Mouse (Mus musculus) midbrain, embryonic 13.5 days (tissue): ENCODE data around the gene Cd151. TPM values are rescaled to one million over a fixed set of nuclear protein-coding genes. Genes with fewer than 3 reads are reported as not detected.
A peak's percentile ranks its signal among the peaks of the same experiment; 100 is the strongest.

ENCODE experiments used
- ATAC-seq: fragments of 200-750 bp; cut with Nextera tagmentation; 2 replicates; pipeline ENCODE4 v1.8.0; 2017; ENCODE audit warnings: mild to moderate bottlenecking, moderate TSS enrichment, moderate library complexity
- H3K27ac ChIP-seq: fragments of 300-500 bp; sonication (generic); 2 replicates; pipeline ENCODE4 v1.5.1; 2015; ENCODE audit warnings: inconsistent platforms, mild to moderate bottlenecking, moderate library complexity
- H3K27me3 ChIP-seq: fragments of 300-500 bp; sonication (generic); 2 replicates; pipeline ENCODE4 v1.6.1; 2015; ENCODE audit warnings: mild to moderate bottlenecking, inconsistent platforms
- H3K36me3 ChIP-seq: fragments of 300-500 bp; sonication (generic); 2 replicates; pipeline ENCODE4 v1.6.1; 2015; ENCODE audit warnings: mild to moderate bottlenecking, inconsistent platforms
- H3K4me1 ChIP-seq: fragments of 300-500 bp; sonication (generic); replicated peaks from 2 replicates; pipeline ENCODE4 v1.6.1; 2015; ENCODE audit warnings: inconsistent platforms
- H3K4me2 ChIP-seq: fragments of 300-500 bp; sonication (generic); replicated peaks from 2 replicates; pipeline ENCODE4 v1.6.1; 2015; ENCODE audit warnings: moderate library complexity, mild to moderate bottlenecking, inconsistent platforms
- H3K4me3 ChIP-seq: fragments of 300-500 bp; sonication (generic); replicated peaks from 2 replicates; pipeline ENCODE4 v1.5.1; 2015; ENCODE audit warnings: mild to moderate bottlenecking, inconsistent platforms
- H3K9ac ChIP-seq: fragments of 300-500 bp; sonication (generic); replicated peaks from 2 replicates; pipeline ENCODE4 v1.6.1; 2015; ENCODE audit warnings: mild to moderate bottlenecking, inconsistent platforms
- H3K9me3 ChIP-seq: fragments of 300-500 bp; sonication (generic); 2 replicates; pipeline ENCODE4 v1.6.1; 2016; ENCODE audit warnings: mild to moderate bottlenecking, inconsistent platforms
- WGBS: fragments of 180-500 bp; shearing (Covaris S2); methylation state at CpG from one replicate; pipeline ENCODE4 v1.1.7; 2015; 5-methylcytosine and 5-hydroxymethylcytosine counted together
- polyA plus RNA-seq: library from polyadenylated mRNA; unstranded; fragments of >200 nt; fragmentation: Nextera tagmentation; extraction: Ambion mirVana; gene quantifications from 2 replicates; pipeline ENCODE4 v1.2.1, GENCODE M21; 2015

Gene Cd151
- polyA plus RNA-seq, 1 experiment from 2014 or later: 19.9 TPM

GRCm38 (mm10) chr7:141495379-141495778, 28.2 kb downstream of the Cd151 start:
- ATAC-seq: no peak
- Histone ChIP-seq H3K4me2 (no peak overlapping the region), H3K9ac (no peak overlapping the region), H3K36me3 (peaks cover 68% of the 10 kb centered on the region), H3K4me3 (no peak overlapping the region), H3K27ac (no peak overlapping the region), H3K9me3 (no peaks in the 10 kb centered on the region), H3K27me3 (no peaks in the 10 kb centered on the region), H3K4me1 (no peaks in the 10 kb centered on the region)
- 89% methylated on average over 2 of the region's 2 CpGs for WGBS

GRCm38 (mm10) chr7:141495940-141496339, 28.7 kb downstream of the Cd151 start:
- no peaks in the 10 kb centered on the region for H3K27me3 ChIP-seq
- H3K4me3 ChIP-seq: no peak overlapping the region
- no peak overlapping the region for H3K9ac ChIP-seq
- H3K27ac ChIP-seq: no peak overlapping the region
- H3K4me1 ChIP-seq: no peaks in the 10 kb centered on the region
- H3K36me3 ChIP-seq: peaks cover 65% of the 10 kb centered on the region
- no peak for ATAC-seq
- no peaks in the 10 kb centered on the region for H3K9me3 ChIP-seq
- WGBS: 93% methylated on average over 4 of the region's 4 CpGs
- H3K4me2 ChIP-seq: no peak overlapping the region

DNA sequence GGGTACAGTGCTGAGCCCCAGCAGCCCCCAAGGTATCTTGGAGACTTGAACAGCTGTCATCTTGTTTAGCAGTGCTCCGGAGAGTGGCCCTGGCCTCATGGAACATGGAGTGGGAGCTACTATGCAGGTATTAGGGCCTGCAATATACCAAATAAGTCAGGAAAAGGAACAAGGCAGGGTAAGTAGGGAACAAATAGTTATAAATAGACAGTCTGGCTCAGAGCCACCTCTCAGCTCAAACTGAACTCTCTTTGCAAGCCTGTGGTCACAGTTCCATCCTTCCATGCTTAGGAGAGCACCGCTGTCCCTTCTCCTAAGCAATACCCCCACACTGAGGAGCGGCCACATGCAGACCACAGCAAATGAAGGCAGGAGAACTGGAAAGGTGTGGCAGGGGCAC, 30.4 kb downstream of the Cd151 start:
- H3K4me1 ChIP-seq: no peaks in the 10 kb centered on the region
- no peaks in the 10 kb centered on the region for H3K9me3 ChIP-seq
- H3K27me3 ChIP-seq: no peaks in the 10 kb centered on the region
- no peak overlapping the region for H3K27ac ChIP-seq
- no peak overlapping the region for H3K4me3 ChIP-seq
- H3K9ac ChIP-seq: no peak overlapping the region
- no peak overlapping the region for H3K4me2 ChIP-seq
- peaks cover 64% of the 10 kb centered on the region for H3K36me3 ChIP-seq
- WGBS: 90% methylated on average over 3 of the region's 3 CpGs
- no peak for ATAC-seq

DNA sequence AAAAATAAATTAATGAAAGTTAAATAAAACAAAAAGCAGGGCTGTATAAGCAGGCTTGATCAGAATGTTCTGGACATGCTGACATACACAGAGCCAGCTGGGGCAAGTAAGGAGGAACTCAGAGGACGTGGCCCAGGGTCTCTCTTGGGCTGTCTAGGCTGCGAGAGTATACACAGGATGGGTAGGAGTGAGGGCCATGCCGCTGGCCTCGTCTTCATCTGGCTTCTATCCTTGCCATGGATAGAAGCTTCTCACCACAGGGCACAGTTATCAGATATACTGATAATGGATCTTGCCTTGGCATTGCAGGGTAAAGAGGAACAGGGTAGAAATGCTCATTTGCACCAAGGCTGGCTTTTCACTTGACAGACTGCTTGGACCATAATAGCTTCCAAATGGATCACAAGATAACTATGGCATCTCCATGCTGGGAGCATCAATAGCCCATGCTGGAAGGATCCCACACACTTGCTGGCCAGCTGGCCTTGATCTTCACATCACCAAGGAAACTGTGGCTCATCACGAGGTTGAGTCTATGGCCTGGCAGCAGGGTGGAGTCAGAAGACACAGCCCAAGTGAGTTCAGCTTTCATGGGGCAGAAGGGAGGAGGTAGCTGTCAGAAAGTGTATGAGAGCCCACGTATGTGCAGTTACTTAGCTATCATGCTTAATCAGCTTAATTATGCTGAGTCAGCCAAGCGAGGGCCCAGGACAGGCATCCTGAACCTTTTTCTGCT, 34.8 kb downstream of the Cd151 start:
- Histone ChIP-seq H3K27me3 (no peaks in the 10 kb centered on the region), H3K9ac (no peak overlapping the region), H3K27ac (no peak overlapping the region), H3K36me3 (peaks cover 43% of the 10 kb centered on the region), H3K4me2 (no peak overlapping the region), H3K9me3 (no peaks in the 10 kb centered on the region), H3K4me1 (no peaks in the 10 kb centered on the region), H3K4me3 (no peak overlapping the region)
- WGBS: 93% methylated on average over 7 of the region's 7 CpGs
- no peak for ATAC-seq

DNA sequence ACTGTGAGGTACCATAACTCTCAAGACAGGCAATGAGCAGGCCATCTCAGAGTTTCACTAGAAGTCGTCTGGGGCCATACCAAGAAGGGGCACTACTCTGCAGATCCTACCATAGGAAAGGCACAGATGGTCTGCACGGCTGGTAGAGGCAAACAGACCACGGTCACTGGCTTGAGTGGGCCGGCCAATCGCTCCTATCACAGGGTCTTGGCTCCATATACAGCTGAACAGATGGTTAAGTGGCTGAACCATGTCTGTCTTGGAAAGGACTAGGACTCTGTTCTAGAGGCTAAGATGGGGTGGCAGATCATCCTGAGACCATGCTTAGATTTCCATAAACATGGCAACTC, 35.3 kb downstream of the Cd151 start:
- H3K27me3 ChIP-seq: no peaks in the 10 kb centered on the region
- H3K4me3 ChIP-seq: no peak overlapping the region
- H3K9me3 ChIP-seq: no peaks in the 10 kb centered on the region
- 94% methylated on average over 5 of the region's 5 CpGs for WGBS
- no peak overlapping the region for H3K4me2 ChIP-seq
- H3K27ac ChIP-seq: no peak overlapping the region
- ATAC-seq: no peak
- H3K36me3 ChIP-seq: peaks cover 39% of the 10 kb centered on the region
- no peaks in the 10 kb centered on the region for H3K4me1 ChIP-seq
- no peak overlapping the region for H3K9ac ChIP-seq

DNA sequence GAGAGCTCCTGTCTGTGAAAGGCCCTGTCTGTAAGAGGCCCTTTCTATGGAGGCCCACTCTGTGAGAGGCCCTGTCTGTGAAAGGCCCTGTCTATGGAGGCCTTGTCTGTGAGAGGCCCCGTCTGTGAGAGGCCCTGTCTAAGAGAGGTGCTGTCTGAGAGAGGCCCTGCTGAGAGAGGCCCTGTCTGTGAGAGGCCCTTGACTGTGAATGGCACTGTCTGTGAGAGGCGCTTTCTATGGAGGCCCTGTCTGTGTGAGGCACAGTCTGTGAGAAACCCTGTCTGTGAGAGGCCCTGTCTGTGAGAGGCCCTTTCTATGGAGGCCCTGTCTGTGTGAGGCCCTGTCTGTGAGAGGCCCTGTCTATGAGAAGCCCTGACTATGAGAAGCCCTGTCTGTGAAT, 39.1 kb downstream of the Cd151 start:
- 0 out of 2 replicates have a peak overlapping the region, but pooled peaks have one; percentile 3 for H3K9ac ChIP-seq
- H3K36me3 ChIP-seq: peaks cover 34% of the 10 kb centered on the region
- no peak overlapping the region for H3K4me2 ChIP-seq
- H3K4me3 ChIP-seq: no peak overlapping the region
- H3K27ac ChIP-seq: no peak overlapping the region
- no peaks in the 10 kb centered on the region for H3K9me3 ChIP-seq
- H3K4me1 ChIP-seq: no peaks in the 10 kb centered on the region
- H3K27me3 ChIP-seq: no peaks in the 10 kb centered on the region
- WGBS: 62% methylated on average over 2 of the region's 2 CpGs
- ATAC-seq: no peak

DNA sequence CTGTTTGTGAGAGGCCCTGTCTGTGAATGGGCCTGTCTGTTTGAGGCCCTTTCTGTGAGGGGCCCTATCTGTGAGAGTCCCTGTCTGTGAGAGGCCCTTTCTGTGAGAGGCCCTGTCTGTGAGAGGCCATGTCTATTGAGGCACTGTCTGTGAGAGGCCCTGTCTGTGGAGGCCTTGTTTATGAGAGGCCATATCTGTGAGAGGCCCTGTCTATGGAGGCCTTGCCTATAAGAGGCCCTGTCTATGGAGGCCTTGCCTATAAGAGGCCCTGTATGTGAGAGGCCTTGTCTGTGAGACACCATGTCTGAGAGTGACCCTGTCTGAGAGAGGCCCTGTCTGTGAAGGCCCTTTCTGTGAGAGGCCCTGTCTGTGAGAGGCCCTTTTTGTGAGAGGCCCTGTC, 41.0 kb downstream of the Cd151 start:
- no peak overlapping the region for H3K9ac ChIP-seq
- H3K9me3 ChIP-seq: no peaks in the 10 kb centered on the region
- no peaks in the 10 kb centered on the region for H3K4me1 ChIP-seq
- 0 out of 2 replicates have a peak overlapping the region, but pooled peaks have one; percentile 25 for H3K27ac ChIP-seq
- H3K4me3 ChIP-seq: no peak overlapping the region
- H3K36me3 ChIP-seq: peaks cover 39% of the 10 kb centered on the region
- H3K27me3 ChIP-seq: no peaks in the 10 kb centered on the region
- no peak for ATAC-seq
- H3K4me2 ChIP-seq: no peak overlapping the region

- Histone ChIP-seq H3K27ac (no peak overlapping the region), H3K4me3 (no peak overlapping the region), H3K4me1 (no peaks in the 10 kb centered on the region), H3K36me3 (peaks cover 48% of the 10 kb centered on the region), H3K4me2 (no peak overlapping the region), H3K9me3 (no peaks in the 10 kb centered on the region), H3K9ac (no peak overlapping the region), H3K27me3 (no peaks in the 10 kb centered on the region)
- ATAC-seq: no peak
- 97% methylated on average over 5 of the region's 5 CpGs for WGBS
Observed at GRCm38 (mm10) chr7:141510196-141510595, 43.0 kb downstream of the Cd151 start.

DNA sequence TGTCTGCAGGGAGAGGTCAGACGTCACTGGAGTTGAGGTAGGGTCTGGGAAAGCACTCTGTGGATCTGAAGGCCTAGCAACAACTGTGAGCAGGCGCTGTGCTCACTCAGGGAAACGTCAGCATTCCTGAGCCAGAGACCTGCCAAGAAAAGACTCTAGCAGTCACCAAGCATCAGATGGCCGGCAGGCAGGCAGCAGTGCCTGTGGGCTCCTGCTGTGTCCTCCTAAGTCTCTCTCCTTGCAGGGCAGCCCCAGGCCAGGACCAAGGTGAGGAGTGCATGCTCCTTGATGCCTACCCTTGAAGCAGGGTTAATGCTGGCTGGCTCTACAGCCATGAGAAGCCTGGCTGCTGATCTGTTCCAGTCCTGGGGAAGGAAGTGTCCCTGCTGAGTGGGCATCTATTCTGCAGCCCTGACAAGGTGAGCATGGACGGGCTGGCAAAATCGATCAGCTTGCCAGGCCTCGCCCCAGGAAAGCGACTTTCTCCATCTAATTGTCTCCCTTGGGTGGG, 43.5 kb downstream of the Cd151 start:
- Histone ChIP-seq H3K36me3 (peaks cover 52% of the 10 kb centered on the region), H3K9ac (no peak overlapping the region), H3K27ac (no peak overlapping the region), H3K4me1 (no peaks in the 10 kb centered on the region), H3K9me3 (no peaks in the 10 kb centered on the region), H3K4me3 (no peak overlapping the region), H3K4me2 (no peak overlapping the region), H3K27me3 (no peaks in the 10 kb centered on the region)
- WGBS: 72% methylated on average over 8 of the region's 8 CpGs
- no peak for ATAC-seq

DNA sequence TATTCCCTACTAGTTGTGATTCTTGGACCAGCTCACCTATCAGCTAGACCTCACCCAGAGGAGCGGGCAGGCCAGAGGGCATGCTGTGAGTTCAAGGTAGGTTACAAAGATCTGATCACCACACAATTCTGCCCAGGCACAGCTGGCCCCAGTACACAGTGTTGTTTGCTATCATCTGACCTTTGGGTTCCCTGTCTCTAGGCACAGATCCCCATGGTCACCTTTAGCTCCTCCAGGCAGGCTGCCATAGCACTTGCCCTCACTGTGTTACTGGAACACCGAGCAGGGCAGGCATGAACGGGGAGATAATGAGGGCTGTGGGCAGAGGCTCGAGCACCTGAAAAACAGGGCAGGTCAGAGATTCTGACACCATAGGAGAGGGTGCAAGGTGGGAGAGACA, 50.4 kb downstream of the Cd151 start:
- Histone ChIP-seq H3K27ac (no peak overlapping the region), H3K9ac (no peak overlapping the region; the same call in 1 of the 2 replicates), H3K36me3 (peaks cover 63% of the 10 kb centered on the region), H3K4me2 (no peak overlapping the region), H3K4me1 (no peaks in the 10 kb centered on the region), H3K27me3 (no peaks in the 10 kb centered on the region), H3K4me3 (no peak overlapping the region), H3K9me3 (no peaks in the 10 kb centered on the region)
- no peak for ATAC-seq
- WGBS: 86% methylated on average over 4 of the region's 4 CpGs

DNA sequence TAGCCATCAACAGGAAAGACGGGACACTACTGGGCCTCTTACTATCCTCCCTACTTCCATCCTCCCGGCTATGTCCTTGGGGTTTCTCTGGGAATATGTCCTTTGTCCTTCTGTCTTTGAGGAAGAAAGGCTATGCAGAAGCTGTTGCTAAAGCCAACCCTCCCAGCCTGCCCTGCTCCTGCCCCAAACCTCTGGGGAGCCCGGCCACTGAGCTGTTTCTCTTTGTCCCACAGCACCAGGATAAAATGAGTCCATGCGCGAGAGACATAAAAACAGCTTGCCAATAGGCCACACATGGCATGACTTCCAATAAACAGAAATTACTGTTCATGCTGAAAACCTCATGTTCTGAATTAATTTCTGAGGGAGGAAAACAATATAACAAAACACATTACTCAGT, 51.1 kb downstream of the Cd151 start:
- Histone ChIP-seq H3K27me3 (no peaks in the 10 kb centered on the region), H3K36me3 (peaks cover 58% of the 10 kb centered on the region), H3K9ac (no peak overlapping the region), H3K4me3 (no peak overlapping the region), H3K4me1 (no peaks in the 10 kb centered on the region), H3K4me2 (no peak overlapping the region), H3K9me3 (no peaks in the 10 kb centered on the region), H3K27ac (no peak overlapping the region)
- 81% methylated on average over 5 of the region's 5 CpGs for WGBS
- no peak for ATAC-seq

DNA sequence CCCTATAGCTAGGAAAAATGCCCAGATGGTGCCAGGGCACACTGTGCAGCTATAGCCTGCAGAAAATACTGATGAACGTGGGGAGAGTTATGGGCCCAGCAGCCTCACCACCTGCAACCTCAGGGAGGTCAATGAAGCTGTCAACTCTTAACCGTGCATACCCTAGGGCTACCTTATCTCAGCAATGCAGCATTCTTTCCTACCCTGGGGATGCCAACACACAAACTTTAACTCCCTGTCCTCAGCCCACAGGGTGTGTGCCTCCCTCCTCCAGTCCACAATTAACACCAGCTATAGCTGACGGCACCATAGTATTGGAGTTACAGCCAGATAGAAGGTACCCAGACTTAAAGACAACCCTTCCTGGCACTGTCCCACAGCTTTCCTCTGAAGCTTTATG, 51.7 kb downstream of the Cd151 start:
- Histone ChIP-seq H3K9ac (no peak overlapping the region), H3K4me2 (no peak overlapping the region), H3K9me3 (no peaks in the 10 kb centered on the region), H3K27ac (no peak overlapping the region), H3K27me3 (no peaks in the 10 kb centered on the region), H3K4me1 (no peaks in the 10 kb centered on the region), H3K36me3 (peaks cover 53% of the 10 kb centered on the region), H3K4me3 (no peak overlapping the region)
- ATAC-seq: no peak
- WGBS: 84% methylated on average over 3 of the region's 3 CpGs

GRCm38 (mm10) chr7:141519795-141520194, 52.6 kb downstream of the Cd151 start:
- H3K27me3 ChIP-seq: no peaks in the 10 kb centered on the region
- no peak overlapping the region for H3K4me2 ChIP-seq
- no peak overlapping the region for H3K4me3 ChIP-seq
- peaks cover 50% of the 10 kb centered on the region for H3K36me3 ChIP-seq
- WGBS: 78% methylated on average over 1 of the region's 1 CpGs
- no peak overlapping the region for H3K27ac ChIP-seq
- H3K9me3 ChIP-seq: no peaks in the 10 kb centered on the region
- no peak overlapping the region for H3K9ac ChIP-seq
- no peak for ATAC-seq
- H3K4me1 ChIP-seq: no peaks in the 10 kb centered on the region
